Mouse (Mus musculus) adrenal gland, postnatal 4 days (tissue): ENCODE data around the gene Prss3. TPM values are rescaled to one million over a fixed set of nuclear protein-coding genes. Genes with fewer than 3 reads are reported as not detected.
"Not testable (repeated sequence)": the region's sequence is repeated elsewhere in the genome, so short reads cannot be mapped to it uniquely, and the experiment has no call there.

Experiments
- DNase-seq, 2 experiments: peaks; one replicate each; pipeline ENCODE4 v3.0.0; 2021 to 2022; ENCODE audit warnings: low spot score in 2 of 2, mixed read lengths in 2 of 2
- long read RNA-seq, 2 experiments: library from polyadenylated mRNA; stranded (forward); transcript quantifications; one replicate each; pipeline ENCODE4 v2.0.0; 2021
- total RNA-seq, 2 experiments: library from RNA; stranded (reverse); gene quantifications; 2 replicates each; pipeline ENCODE4 v1.2.3; 2021

Prss3 gene
- total RNA-seq = 100 to 1,000 TPM in 1 of 2 experiments, not detected in 1; 365 TPM
- long read RNA-seq, experiment 1 = 0 reads
- long read RNA-seq, experiment 2, transcript Prss3-201 (5 exons, 822 nt) = major isoform, 86 of 112 reads
- long read RNA-seq, experiment 2, partial matches to known transcripts = 17 of 112 reads
- long read RNA-seq, experiment 2, other reads (novel, unspliced or antisense) = 9 of 112 reads

DNA sequence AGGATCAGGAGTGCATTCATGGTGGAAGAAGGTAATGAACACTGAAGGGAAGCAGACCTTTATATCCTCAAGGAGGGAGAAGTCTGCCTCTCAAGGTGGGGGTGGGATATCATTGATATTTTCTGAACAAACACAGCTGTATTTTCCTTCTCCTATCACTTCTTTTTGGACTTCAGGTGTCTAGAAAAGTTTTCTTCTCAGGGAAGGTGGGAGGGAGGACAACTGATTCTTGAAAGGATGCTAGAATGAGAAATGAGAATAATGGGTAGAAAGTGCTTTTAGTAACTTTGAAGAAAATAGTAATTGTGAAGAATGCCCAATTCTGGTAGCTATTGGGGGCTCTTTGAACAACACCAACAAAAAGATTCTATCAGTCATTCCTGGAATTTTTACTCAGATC is at the start of gene Prss3:
Gene Prss3, minus strand, starts transcription at position 101 of the 400 bp plus-strand sequence.
- DNase-seq = not testable (repeated sequence)

DNA sequence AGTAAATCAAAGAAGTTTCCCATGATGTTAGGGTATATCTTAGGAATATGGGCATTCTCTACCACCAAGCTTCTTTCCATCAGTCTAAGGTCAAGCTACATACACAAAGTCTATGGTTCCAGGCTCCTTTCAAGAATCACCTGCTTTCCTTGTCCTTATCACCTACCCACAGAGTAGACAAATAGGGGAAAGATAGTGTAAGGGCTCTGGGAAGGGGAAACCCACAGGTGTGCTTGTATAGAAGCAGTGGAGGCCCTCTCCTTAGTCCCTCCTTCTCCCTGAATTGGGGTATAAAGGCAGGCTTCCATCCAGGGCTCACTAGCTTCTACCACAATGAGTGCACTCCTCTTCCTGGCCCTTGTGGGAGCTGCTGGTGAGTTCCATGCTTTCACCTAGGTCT is 14.6 kb upstream of the Prss3 start, which contains the start of gene Gm5771:
Gene Gm5771, plus strand, starts transcription at position 301 of the 400 bp plus-strand sequence.
- DNase-seq = not testable (repeated sequence)

DNA sequence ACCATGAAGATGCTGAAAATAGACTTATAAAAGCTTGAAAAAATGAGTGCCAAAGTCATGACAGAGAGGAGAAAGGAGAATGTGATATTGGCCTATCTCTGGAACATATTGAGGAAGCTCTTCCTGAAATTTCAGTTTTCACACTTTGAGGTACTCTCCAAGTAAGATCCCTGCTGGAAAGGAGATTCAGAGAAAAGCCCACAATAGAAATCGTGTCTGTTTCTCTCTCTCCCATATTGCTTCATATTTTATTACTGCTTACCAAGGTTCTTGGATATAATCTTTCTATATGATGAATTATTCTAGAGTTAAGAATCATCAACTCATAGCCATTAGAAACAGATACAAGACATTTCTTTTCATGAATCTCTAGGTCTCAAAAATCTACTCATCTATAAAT is 14.2 kb upstream of the Prss3 start:
- DNase-seq = not testable (repeated sequence)

DNA sequence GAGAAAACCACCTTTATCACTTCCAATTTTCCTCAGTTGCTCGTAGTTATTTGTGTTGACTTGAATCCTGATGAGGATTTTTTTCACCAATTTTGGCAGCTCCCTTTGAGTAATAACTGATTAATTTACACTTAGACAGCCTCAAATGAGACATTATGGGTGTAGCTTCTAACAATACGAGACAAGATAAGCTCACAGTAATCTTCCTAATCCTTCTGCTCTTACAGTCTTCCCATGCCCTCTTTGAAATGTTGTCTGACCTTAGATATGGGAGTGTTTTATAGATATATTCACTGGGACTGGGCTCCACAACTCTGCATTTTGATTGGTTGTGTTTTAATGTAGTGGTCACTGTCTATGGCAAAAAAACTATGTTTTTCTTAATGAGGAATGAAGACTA is 9.3 kb upstream of the Prss3 start:
- DNase-seq = no peak

DNA sequence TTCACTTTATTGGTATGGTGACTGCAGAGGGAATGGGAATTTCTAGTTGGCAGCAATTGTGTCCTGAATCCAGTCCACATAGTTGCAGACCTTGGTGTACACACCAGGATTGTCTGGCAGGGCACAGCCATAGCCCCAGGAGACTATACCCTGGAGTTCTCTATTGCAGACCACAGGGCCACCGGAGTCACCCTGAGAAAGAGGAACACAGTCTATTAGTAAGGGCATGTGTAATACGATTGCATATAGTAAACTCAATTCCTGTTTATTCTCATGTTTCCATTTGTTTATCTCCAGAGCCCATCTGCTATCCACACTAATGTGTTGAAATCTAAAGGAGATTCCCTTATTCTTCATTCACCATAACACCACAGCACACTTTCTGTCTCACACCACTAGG is 3.7 kb downstream of the Prss3 start:
- DNase-seq = not testable (repeated sequence)

DNA sequence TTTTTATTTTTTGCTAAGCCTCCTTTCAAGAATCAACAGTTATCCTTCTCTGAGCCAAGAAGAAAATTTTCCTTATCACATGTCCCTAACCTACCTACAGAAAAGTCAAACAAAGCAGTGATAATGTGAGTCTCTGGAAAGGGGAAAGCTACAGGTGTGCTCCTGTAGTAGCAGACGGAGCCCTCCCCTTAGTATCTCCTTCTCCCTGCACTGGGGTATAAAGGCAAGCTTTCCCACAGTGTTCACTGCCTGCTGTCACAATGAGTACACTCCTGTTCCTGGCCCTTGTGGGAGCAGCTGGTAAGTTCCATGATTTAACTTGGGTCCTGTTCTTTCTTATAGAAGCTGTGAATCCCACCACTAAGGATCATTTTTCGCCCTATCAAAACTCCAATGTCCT is 23.5 kb downstream of the Prss3 start, which contains the start of gene Try10:
Gene Try10, plus strand, starts transcription at position 174 of the 400 bp plus-strand sequence.
- DNase-seq = no peak

Other genes starting within 250 kb of the Prss3 start
- 100 to 1,000 TPM in 1 of 2 experiments, not detected in 1; 442 TPM for gene Try4, start 75.4 kb downstream of the Prss3 start, total RNA-seq
- 100 to 1,000 TPM in 1 of 2 experiments, not detected in 1; 769 TPM for gene Try5, start 60.8 kb downstream of the Prss3 start, total RNA-seq
- gene Try10, start 23.6 kb downstream of the Prss3 start, total RNA-seq = 100 to 1,000 TPM in 1 of 2 experiments, not detected in 1; 268 TPM
- gene Gm5771, start 14.7 kb upstream of the Prss3 start, total RNA-seq = 100 to 1,000 TPM in 1 of 2 experiments, not detected in 1; 290 TPM
- 100 to 1,000 TPM in 1 of 2 experiments, not detected in 1; 329 TPM for gene Gm10334, start 68.5 kb upstream of the Prss3 start, total RNA-seq
- 100 to 1,000 TPM in 1 of 2 experiments, not detected in 1; 571 TPM for gene Prss1, start 81.3 kb upstream of the Prss3 start, total RNA-seq
- 100 to 1,000 TPM in 1 of 2 experiments, not detected in 1; 892 TPM for gene Prss2, start 144.1 kb upstream of the Prss3 start, total RNA-seq
- 10 to 100 TPM; 27.5 to 28.7 TPM for gene Ephb6, start 227.8 kb upstream of the Prss3 start, total RNA-seq